Mouse (Mus musculus) liver, postnatal 0 days (tissue): ENCODE measurements around the gene Tmem151b.

Experiments used
- CTCF ChIP-seq: sonication (generic); IDR thresholded peaks from 2 replicates; pipeline ENCODE4 v1.5.1; 2016; ENCODE audit warnings: antibody characterized with exemption, low read depth
- EP300 ChIP-seq: IDR thresholded peaks from 2 replicates; pipeline ENCODE4 v1.6.1; 2016; ENCODE audit warnings: antibody characterized with exemption, low read depth, mild to moderate bottlenecking

GRCm38 (mm10) chr17:45581567-45581983 lies 32.1 kb upstream of the Tmem151b start:
- TF ChIP-seq CTCF (peak; percentile 97), EP300 (no peak; the same call in 1 of the 2 replicates)
